ENCODE assay signal across 16 mouse cellular contexts in genomic region chr1:85767754-85768153, GRCm38 (mm10).
"Had no signal": no experiment of that assay in that cellular context is flagged by ENCODE, and none has a peak within 500 bp of the region (broad histone marks: within the 10 kb centered on the region; RNA-seq: fewer than 3 reads in every experiment).

No protein-coding gene starts in this region.

- H3K9ac ChIP-seq: neural tube, embryonic 13.5 days; neural tube, embryonic 15.5 days; stomach, embryonic 15.5 days had no signal

- H3K4me1 ChIP-seq: neural tube, embryonic 13.5 days; neural tube, embryonic 15.5 days; stomach, embryonic 15.5 days had no signal

- H3K36me3 ChIP-seq: neural tube, embryonic 13.5 days; neural tube, embryonic 15.5 days; stomach, embryonic 15.5 days had no signal

- H3K27me3 ChIP-seq: neural tube, embryonic 13.5 days; neural tube, embryonic 15.5 days; stomach, embryonic 15.5 days had no signal

- H3K4me3 ChIP-seq: neural tube, embryonic 13.5 days; neural tube, embryonic 15.5 days; stomach, embryonic 15.5 days had no signal

- H3K4me2 ChIP-seq: neural tube, embryonic 13.5 days; neural tube, embryonic 15.5 days; stomach, embryonic 15.5 days had no signal

- DNase-seq: retina, postnatal 1 day; right cerebral cortex, adult 18-20 months; right cerebral cortex, postnatal 14 days; right cerebral cortex, postnatal 25 days; right cerebral cortex, postnatal 4 days; spleen, adult 18-20 months; thymus, adult 18-20 months; thymus, adult 2 months; thymus, postnatal 14 days; thymus, postnatal 25 days; thymus, postnatal 36 days; thymus, postnatal 4 days had no signal

- H3K27ac ChIP-seq: neural tube, embryonic 13.5 days; neural tube, embryonic 15.5 days; stomach, embryonic 15.5 days; stomach, postnatal 0 days had no signal

- H3K9me3 ChIP-seq: neural tube, embryonic 13.5 days; neural tube, embryonic 15.5 days; stomach, embryonic 15.5 days had no signal
